Mouse (Mus musculus): ENCODE results near the gene Atp2a1.

DNA sequence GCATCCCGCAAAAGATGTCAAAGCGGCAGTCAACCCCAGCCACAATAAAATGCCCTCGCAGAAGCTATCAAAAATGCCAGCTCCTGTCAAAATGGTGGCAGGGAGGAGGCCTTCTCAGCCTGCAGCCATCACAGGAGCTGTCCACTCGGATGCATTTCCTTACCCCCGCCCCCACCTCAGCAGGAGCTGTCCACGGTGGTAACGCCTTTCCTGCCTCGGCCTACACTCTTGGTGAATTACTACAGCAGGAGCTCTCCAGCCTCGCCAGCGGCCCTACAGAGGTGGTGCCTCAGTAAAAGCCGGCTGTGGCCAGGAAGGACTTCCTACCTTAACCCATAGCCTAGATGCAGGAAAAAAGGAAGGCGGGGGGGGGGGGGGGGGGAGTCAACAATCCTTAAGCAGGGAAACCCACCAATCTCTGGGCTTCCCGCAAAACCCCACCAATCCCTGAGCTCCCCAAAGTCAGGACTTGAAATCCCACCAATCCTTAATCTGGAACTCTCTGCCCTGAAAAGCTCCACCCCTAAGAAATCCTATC is 35.5 kb downstream of the Atp2a1 start:
- TF ChIP-seq CTCF (IDR thresholded peaks at IDR 0.05; ENCODE audit: borderline replicate concordance, insufficient read depth, low read length) (no peak), POLR2A (IDR thresholded peaks at IDR 0.05; ENCODE audit: low read depth, low read length) (no peak)
